Mouse (Mus musculus) megakaryocyte, embryonic 14.5 days (primary cell): ENCODE results near the gene Isy1. TPM values are rescaled to one million over a fixed set of nuclear protein-coding genes. Genes with fewer than 3 reads are reported as not detected.

Source experiments
- H3K27me3 ChIP-seq: replicated peaks from 2 replicates; pipeline ENCODE3; 2012; ENCODE audit warnings: inconsistent platforms
- H3K36me3 ChIP-seq: replicated peaks from 2 replicates; pipeline ENCODE3; 2012; ENCODE audit warnings: low read length, inconsistent platforms, mixed read lengths
- H3K4me1 ChIP-seq: 2 replicates; pipeline ENCODE4 v1.6.1; 2012; ENCODE audit warnings: inconsistent platforms
- H3K4me3 ChIP-seq: replicated peaks from 2 replicates; pipeline ENCODE3; 2012; ENCODE audit warnings: moderate library complexity, mild to moderate bottlenecking, inconsistent platforms
- H3K9me3 ChIP-seq: 2 replicates; pipeline ENCODE4 v1.6.1; 2012; ENCODE audit warnings: inconsistent platforms
- FLI1 ChIP-seq: IDR thresholded peaks from 2 replicates; pipeline ENCODE4 v1.6.1; 2012; ENCODE audit warnings: low read length, inconsistent platforms, mixed read lengths
- GATA1 ChIP-seq: IDR thresholded peaks from 3 replicates; pipeline ENCODE4 v1.6.1; 2012; ENCODE audit warnings: mixed read lengths, low read length, inconsistent platforms, borderline replicate concordance
- polyA plus RNA-seq: library from polyadenylated mRNA; stranded (reverse); fragments of >175 nt; gene quantifications from 2 replicates; pipeline ENCODE4 v1.2.3, GENCODE M21; 2012; ENCODE audit warnings: low replicate concordance; ENCODE audit not compliant: insufficient read depth

Isy1 gene
- polyA plus RNA-seq, 1 experiment: 34.7 TPM

DNA sequence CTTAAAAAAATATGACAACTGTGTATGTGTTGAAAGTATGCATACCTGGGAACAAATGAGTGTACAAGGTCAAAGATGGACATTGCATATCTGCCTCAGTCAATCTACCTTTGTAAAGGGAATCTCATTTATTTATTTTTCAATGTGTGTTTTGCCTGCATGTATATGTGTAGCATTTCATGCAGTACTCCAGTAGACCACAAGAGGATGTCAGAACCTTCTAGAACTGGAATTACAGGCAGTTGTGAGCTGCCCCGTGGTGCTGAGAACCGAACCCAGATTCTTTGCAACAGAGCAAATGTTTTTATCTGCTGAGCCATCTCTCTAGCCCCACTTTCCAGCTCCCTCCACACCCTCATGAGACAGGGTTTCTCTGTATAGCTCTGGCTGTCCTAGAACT, 35.4 kb upstream of the Isy1 start:
- TF ChIP-seq FLI1: no peak
- TF ChIP-seq GATA1: no peak

GRCm38 (mm10) chr6:87873104-87873503, 34.5 kb upstream of the Isy1 start:
- H3K36me3 ChIP-seq: peaks cover 4% of the 10 kb centered on the region
- no peaks in the 10 kb centered on the region for H3K27me3 ChIP-seq
- TF ChIP-seq GATA1: no peak
- no peak for TF ChIP-seq FLI1
- peaks cover 79% of the 10 kb centered on the region for H3K4me1 ChIP-seq
- no peak overlapping the region for H3K4me3 ChIP-seq
- H3K9me3 ChIP-seq: peaks cover 4% of the 10 kb centered on the region

More for the DNA sequence above, 35.4 kb upstream of the Isy1 start:
- Histone ChIP-seq H3K4me3 (no peak overlapping the region), H3K27me3 (no peaks in the 10 kb centered on the region), H3K4me1 (peaks cover 79% of the 10 kb centered on the region), H3K9me3 (peaks cover 4% of the 10 kb centered on the region), H3K36me3 (peaks cover 4% of the 10 kb centered on the region)

DNA sequence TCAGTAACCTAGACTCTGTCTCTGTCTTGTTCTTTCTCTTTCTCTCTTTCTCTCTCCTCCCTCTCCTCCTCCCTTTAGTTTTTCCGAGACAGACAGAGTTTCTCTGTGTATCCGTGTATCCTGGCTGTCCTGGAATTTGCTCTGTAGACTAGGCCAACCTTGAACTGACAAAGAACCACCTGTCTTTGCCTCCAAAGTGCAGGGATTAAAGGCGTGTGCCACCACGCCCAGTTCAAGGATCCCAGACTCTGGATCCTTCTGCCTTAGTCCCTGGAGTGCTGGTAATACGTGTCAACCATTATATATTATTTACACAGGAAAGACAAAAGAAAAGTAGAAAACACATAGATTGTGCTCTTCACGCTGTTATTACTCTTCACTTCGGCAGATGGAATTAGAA, 32.6 kb upstream of the Isy1 start:
- Histone ChIP-seq H3K4me3 (no peak overlapping the region), H3K9me3 (peaks cover 4% of the 10 kb centered on the region), H3K27me3 (no peaks in the 10 kb centered on the region), H3K4me1 (peaks cover 80% of the 10 kb centered on the region), H3K36me3 (peaks cover 4% of the 10 kb centered on the region)
- TF ChIP-seq GATA1 (no peak), FLI1 (no peak)

GRCm38 (mm10) chr6:87870440-87870839, 31.8 kb upstream of the Isy1 start:
- TF ChIP-seq GATA1 (no peak), FLI1 (no peak)

GRCm38 (mm10) chr6:87868871-87869506, 30.4 kb upstream of the Isy1 start:
- no peak for TF ChIP-seq FLI1
- no peak for TF ChIP-seq GATA1
- Histone ChIP-seq H3K36me3 (peaks cover under 1% of the 10 kb centered on the region), H3K9me3 (peaks cover under 1% of the 10 kb centered on the region), H3K4me3 (peak overlapping the region; percentile 78), H3K4me1 (peaks cover 67% of the 10 kb centered on the region), H3K27me3 (no peaks in the 10 kb centered on the region)

More at GRCm38 (mm10) chr6:87870440-87870839, 31.8 kb upstream of the Isy1 start:
- peaks cover 80% of the 10 kb centered on the region for H3K4me1 ChIP-seq
- peaks cover 4% of the 10 kb centered on the region for H3K9me3 ChIP-seq
- H3K27me3 ChIP-seq: no peaks in the 10 kb centered on the region
- H3K4me3 ChIP-seq: no peak overlapping the region
- peaks cover 4% of the 10 kb centered on the region for H3K36me3 ChIP-seq

- TF ChIP-seq GATA1 (no peak), FLI1 (no peak)
- Histone ChIP-seq H3K36me3 (no peaks in the 10 kb centered on the region), H3K27me3 (no peaks in the 10 kb centered on the region), H3K4me1 (peaks cover 51% of the 10 kb centered on the region), H3K4me3 (peak overlapping the region; percentile 18), H3K9me3 (no peaks in the 10 kb centered on the region)
Observed at GRCm38 (mm10) chr6:87867256-87867655, 28.7 kb upstream of the Isy1 start.

DNA sequence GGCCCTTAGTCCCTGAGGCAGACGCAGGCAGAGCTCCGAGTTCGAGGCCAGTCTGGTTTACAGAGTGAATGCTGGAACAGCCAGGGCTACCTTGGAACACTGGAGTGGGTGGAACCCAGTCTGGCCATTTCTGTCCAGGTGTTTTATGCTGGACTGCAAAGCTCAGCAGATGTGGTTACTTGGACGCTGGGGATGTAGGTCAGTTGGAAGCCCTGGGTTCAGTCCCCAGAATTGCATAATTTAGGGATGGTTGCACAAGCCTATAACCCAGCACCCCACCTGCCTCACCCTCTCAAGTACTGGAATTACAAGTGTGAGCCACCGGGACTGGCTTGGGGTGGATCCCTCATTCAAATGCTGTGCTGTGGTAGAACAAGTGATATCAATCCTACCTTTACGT, 27.6 kb upstream of the Isy1 start:
- TF ChIP-seq FLI1: no peak
- no peak for TF ChIP-seq GATA1
- Histone ChIP-seq H3K9me3 (no peaks in the 10 kb centered on the region), H3K27me3 (no peaks in the 10 kb centered on the region), H3K4me1 (peaks cover 51% of the 10 kb centered on the region), H3K36me3 (no peaks in the 10 kb centered on the region), H3K4me3 (no peak overlapping the region)

GRCm38 (mm10) chr6:87857071-87857470, 18.5 kb upstream of the Isy1 start:
- TF ChIP-seq GATA1: no peak
- no peak for TF ChIP-seq FLI1
- Histone ChIP-seq H3K4me3 (peak overlapping the region; percentile 82), H3K9me3 (no peaks in the 10 kb centered on the region)

GRCm38 (mm10) chr6:87853446-87853845, 14.8 kb upstream of the Isy1 start:
- Histone ChIP-seq H3K36me3 (peaks cover 5% of the 10 kb centered on the region), H3K4me3 (peak overlapping the region; percentile 8), H3K9me3 (no peaks in the 10 kb centered on the region), H3K4me1 (peaks cover 66% of the 10 kb centered on the region), H3K27me3 (no peaks in the 10 kb centered on the region)
- no peak for TF ChIP-seq FLI1
- TF ChIP-seq GATA1: no peak

More at GRCm38 (mm10) chr6:87857071-87857470, 18.5 kb upstream of the Isy1 start:
- Histone ChIP-seq H3K4me1 (peaks cover 54% of the 10 kb centered on the region), H3K36me3 (no peaks in the 10 kb centered on the region), H3K27me3 (no peaks in the 10 kb centered on the region)

- peaks cover 21% of the 10 kb centered on the region for H3K36me3 ChIP-seq
- no peaks in the 10 kb centered on the region for H3K27me3 ChIP-seq
- H3K4me3 ChIP-seq: no peak overlapping the region
- no peaks in the 10 kb centered on the region for H3K9me3 ChIP-seq
- TF ChIP-seq FLI1 (no peak), GATA1 (no peak)
- H3K4me1 ChIP-seq: peaks cover 66% of the 10 kb centered on the region
Observed at GRCm38 (mm10) chr6:87851871-87852270, 13.3 kb upstream of the Isy1 start.
